Mouse (Mus musculus): Measurements from ENCODE around the gene Sri. TPM values are rescaled to one million over a fixed set of nuclear protein-coding genes. Genes with fewer than 3 reads are reported as not detected.
A peak's percentile ranks its signal among the peaks of the same experiment; 100 is the strongest.

Gene Sri
- polyA plus RNA-seq, 1 experiment from 2014 or later: 232 TPM

GRCm38 (mm10) chr5:8062469-8062868, 16.6 kb downstream of the Sri start:
- whole genome bisulfite sequencing (ENCODE audit: insufficient replicate concordance): 92% methylated on average over 2 of the region's 2 CpGs
- H3K27ac ChIP-seq: peak overlapping the region; percentile 62
- H3K4me2 ChIP-seq: peak overlapping the region; percentile 55

GRCm38 (mm10) chr5:8063207-8063606, 17.3 kb downstream of the Sri start:
- H3K4me1 ChIP-seq: peaks cover 26% of the 10 kb centered on the region
- H3K9ac ChIP-seq: peak overlapping the region; percentile 51
- peak overlapping the region; percentile 75 for H3K27ac ChIP-seq
- 20% methylated on average over 6 of the region's 6 CpGs for WGBS (ENCODE audit: insufficient replicate concordance)
- peak; percentile 99 for ATAC-seq
- H3K9me3 ChIP-seq (replicated peaks): no peaks in the 10 kb centered on the region
- H3K27me3 ChIP-seq (replicated peaks): no peaks in the 10 kb centered on the region
- H3K36me3 ChIP-seq: peaks cover 92% of the 10 kb centered on the region
- H3K4me3 ChIP-seq: peak overlapping the region; percentile 24
- H3K4me2 ChIP-seq: peak overlapping the region; percentile 55

More at GRCm38 (mm10) chr5:8062469-8062868, 16.6 kb downstream of the Sri start:
- no peak overlapping the region for H3K9ac ChIP-seq
- peaks cover 33% of the 10 kb centered on the region for H3K4me1 ChIP-seq
- H3K4me3 ChIP-seq: no peak overlapping the region
- ATAC-seq: no peak
- no peaks in the 10 kb centered on the region for H3K9me3 ChIP-seq (replicated peaks)
- H3K27me3 ChIP-seq (replicated peaks): no peaks in the 10 kb centered on the region
- H3K36me3 ChIP-seq: peaks cover 91% of the 10 kb centered on the region

GRCm38 (mm10) chr5:8073406-8073805, 27.5 kb downstream of the Sri start:
- Histone ChIP-seq H3K36me3 (peaks cover 48% of the 10 kb centered on the region), H3K27me3 (replicated peaks) (no peaks in the 10 kb centered on the region), H3K27ac (no peak overlapping the region), H3K9me3 (replicated peaks) (no peaks in the 10 kb centered on the region), H3K4me1 (no peaks in the 10 kb centered on the region), H3K4me2 (no peak overlapping the region), H3K4me3 (no peak overlapping the region), H3K9ac (no peak overlapping the region)
- 81% methylated on average over 9 of the region's 9 CpGs for WGBS (ENCODE audit: insufficient replicate concordance)
- ATAC-seq: no peak

DNA sequence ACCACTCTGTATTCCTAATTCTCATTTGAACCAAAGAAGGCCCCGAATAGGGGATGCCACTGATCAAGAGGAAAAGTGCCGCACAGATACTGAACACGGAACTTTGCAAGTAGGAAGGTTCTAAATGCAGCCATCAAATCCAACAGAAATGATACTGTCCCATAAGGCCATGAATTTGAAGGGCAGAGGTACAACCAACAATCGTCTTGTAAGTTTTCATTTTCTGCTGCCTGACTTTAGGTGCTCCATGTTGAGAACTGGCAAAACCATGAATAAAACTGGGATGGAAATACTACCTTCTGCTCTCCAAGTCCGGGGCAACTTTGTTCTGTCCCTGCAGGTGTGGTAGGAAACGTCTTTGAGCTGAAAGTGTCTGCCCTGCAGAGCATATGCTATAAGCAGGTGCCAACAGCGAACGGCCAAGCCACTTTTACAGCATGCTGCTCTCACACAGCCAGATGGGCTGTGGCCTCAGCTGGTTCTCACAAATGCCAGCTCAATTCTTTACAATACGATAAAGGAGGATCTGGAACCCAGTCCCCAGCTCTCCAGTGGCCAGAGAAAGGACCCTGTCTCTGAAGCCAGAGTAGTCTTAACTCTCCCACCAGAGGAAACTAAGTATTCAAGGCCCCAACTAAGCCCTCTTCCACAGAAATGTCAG, 28.2 kb downstream of the Sri start:
- Histone ChIP-seq H3K4me2 (no peak overlapping the region), H3K4me1 (no peaks in the 10 kb centered on the region), H3K27ac (no peak overlapping the region), H3K9me3 (replicated peaks) (no peaks in the 10 kb centered on the region), H3K36me3 (peaks cover 43% of the 10 kb centered on the region), H3K9ac (no peak overlapping the region), H3K4me3 (no peak overlapping the region), H3K27me3 (replicated peaks) (no peaks in the 10 kb centered on the region)
- no peak for ATAC-seq
- 85% methylated on average over 9 of the region's 9 CpGs for WGBS (ENCODE audit: insufficient replicate concordance)

DNA sequence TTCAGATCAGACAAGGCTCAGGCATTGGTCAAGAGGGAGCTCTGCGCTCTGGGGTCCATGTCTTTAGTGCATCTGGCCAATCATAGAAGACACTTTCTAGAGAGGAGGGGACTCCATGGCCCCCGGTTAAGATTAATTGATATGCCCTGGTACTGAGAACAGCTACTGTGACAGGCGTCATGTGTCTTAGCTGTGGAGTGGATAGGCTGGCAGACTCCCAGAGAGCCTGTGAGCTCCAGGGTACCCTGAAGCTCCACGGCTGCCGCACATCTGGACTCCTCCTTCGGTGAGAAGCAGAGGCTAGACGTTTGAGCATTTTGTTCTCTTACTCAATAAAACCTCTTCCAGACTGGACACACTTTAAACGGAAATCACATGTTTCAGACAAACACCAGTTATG, 31.6 kb downstream of the Sri start:
- Histone ChIP-seq H3K4me1 (no peaks in the 10 kb centered on the region), H3K4me3 (no peak overlapping the region), H3K36me3 (peaks cover 12% of the 10 kb centered on the region), H3K9ac (no peak overlapping the region), H3K27me3 (replicated peaks) (no peaks in the 10 kb centered on the region), H3K27ac (no peak overlapping the region), H3K9me3 (replicated peaks) (no peaks in the 10 kb centered on the region), H3K4me2 (no peak overlapping the region)
- 80% methylated on average over 8 of the region's 8 CpGs for WGBS (ENCODE audit: insufficient replicate concordance)
- ATAC-seq: no peak

- peak; percentile 77 for ATAC-seq
- Histone ChIP-seq H3K4me1 (no peaks in the 10 kb centered on the region), H3K27me3 (replicated peaks) (no peaks in the 10 kb centered on the region), H3K4me2 (0 out of 2 replicates have a peak overlapping the region, but pooled peaks have one; percentile 6), H3K4me3 (no peak overlapping the region), H3K27ac (no peak overlapping the region), H3K9ac (no peak overlapping the region), H3K36me3 (no peaks in the 10 kb centered on the region), H3K9me3 (replicated peaks) (no peaks in the 10 kb centered on the region)
- 54% methylated on average over 20 of the region's 20 CpGs for WGBS (ENCODE audit: insufficient replicate concordance)
Observed at GRCm38 (mm10) chr5:8082800-8083509, 37.1 kb downstream of the Sri start.

GRCm38 (mm10) chr5:8085661-8086060, 39.8 kb downstream of the Sri start:
- no peaks in the 10 kb centered on the region for H3K9me3 ChIP-seq (replicated peaks)
- H3K36me3 ChIP-seq: no peaks in the 10 kb centered on the region
- no peak for ATAC-seq
- H3K27me3 ChIP-seq (replicated peaks): no peaks in the 10 kb centered on the region
- H3K4me3 ChIP-seq: no peak overlapping the region
- H3K27ac ChIP-seq: no peak overlapping the region
- no peaks in the 10 kb centered on the region for H3K4me1 ChIP-seq
- no peak overlapping the region for H3K9ac ChIP-seq
- WGBS (ENCODE audit: insufficient replicate concordance): 69% methylated on average over 3 of the region's 3 CpGs
- H3K4me2 ChIP-seq: no peak overlapping the region

- no peak overlapping the region for H3K9ac ChIP-seq
- H3K27ac ChIP-seq: no peak overlapping the region
- no peaks in the 10 kb centered on the region for H3K27me3 ChIP-seq (replicated peaks)
- no peaks in the 10 kb centered on the region for H3K36me3 ChIP-seq
- no peaks in the 10 kb centered on the region for H3K9me3 ChIP-seq (replicated peaks)
- no peak overlapping the region for H3K4me2 ChIP-seq
- 50% methylated on average over 3 of the region's 3 CpGs for WGBS (ENCODE audit: insufficient replicate concordance)
- ATAC-seq: no peak
- H3K4me3 ChIP-seq: no peak overlapping the region
- no peaks in the 10 kb centered on the region for H3K4me1 ChIP-seq
Observed at GRCm38 (mm10) chr5:8088147-8088546, 42.3 kb downstream of the Sri start.

- H3K4me3 ChIP-seq: no peak overlapping the region
- no peak overlapping the region for H3K4me2 ChIP-seq
- no peak overlapping the region for H3K27ac ChIP-seq
- no peaks in the 10 kb centered on the region for H3K36me3 ChIP-seq
- no peak for ATAC-seq
- H3K9ac ChIP-seq: no peak overlapping the region
- 70% methylated on average over 5 of the region's 5 CpGs for WGBS (ENCODE audit: insufficient replicate concordance)
- H3K9me3 ChIP-seq (replicated peaks): no peaks in the 10 kb centered on the region
- H3K27me3 ChIP-seq (replicated peaks): no peaks in the 10 kb centered on the region
- H3K4me1 ChIP-seq: no peaks in the 10 kb centered on the region
Observed at GRCm38 (mm10) chr5:8094921-8095320, 49.0 kb downstream of the Sri start.

GRCm38 (mm10) chr5:8095689-8096088, 49.8 kb downstream of the Sri start:
- Histone ChIP-seq H3K27ac (no peak overlapping the region), H3K27me3 (replicated peaks) (no peaks in the 10 kb centered on the region), H3K9ac (no peak overlapping the region), H3K4me3 (no peak overlapping the region), H3K4me1 (no peaks in the 10 kb centered on the region), H3K9me3 (replicated peaks) (no peaks in the 10 kb centered on the region), H3K36me3 (no peaks in the 10 kb centered on the region), H3K4me2 (no peak overlapping the region)
- no peak for ATAC-seq
- WGBS (ENCODE audit: insufficient replicate concordance): 68% methylated on average over 1 of the region's 1 CpGs

GRCm38 (mm10) chr5:8111691-8112090, 65.8 kb downstream of the Sri start:
- no peak overlapping the region for H3K4me3 ChIP-seq
- H3K4me1 ChIP-seq: no peaks in the 10 kb centered on the region
- H3K36me3 ChIP-seq: no peaks in the 10 kb centered on the region
- no peak overlapping the region for H3K9ac ChIP-seq
- H3K4me2 ChIP-seq: no peak overlapping the region
- WGBS (ENCODE audit: insufficient replicate concordance): 74% methylated on average over 3 of the region's 3 CpGs
- no peak overlapping the region for H3K27ac ChIP-seq
- ATAC-seq: no peak
- H3K27me3 ChIP-seq (replicated peaks): no peaks in the 10 kb centered on the region
- H3K9me3 ChIP-seq (replicated peaks): no peaks in the 10 kb centered on the region

- no peaks in the 10 kb centered on the region for H3K27me3 ChIP-seq (replicated peaks)
- no peaks in the 10 kb centered on the region for H3K4me1 ChIP-seq
- no peak overlapping the region for H3K27ac ChIP-seq
- H3K36me3 ChIP-seq: no peaks in the 10 kb centered on the region
- no peak for ATAC-seq
- no peak overlapping the region for H3K4me3 ChIP-seq
- H3K9me3 ChIP-seq (replicated peaks): no peaks in the 10 kb centered on the region
- WGBS (ENCODE audit: insufficient replicate concordance): 83% methylated on average over 5 of the region's 5 CpGs
- H3K9ac ChIP-seq: no peak overlapping the region
- no peak overlapping the region for H3K4me2 ChIP-seq
Observed at GRCm38 (mm10) chr5:8112246-8112645, 66.4 kb downstream of the Sri start.
